ENCODE assay signal across 18 mouse cellular contexts in genomic region chr13:71653212-71653938, GRCm38 (mm10).
A peak's percentile ranks its signal among the peaks of the same experiment; 100 is the strongest.
DNase-seq lines count a peak whose midpoint lies in the region; ATAC-seq and TF ChIP-seq lines count a peak whose summit lies in the region.
"Had no signal": no experiment of that assay in that cellular context is flagged by ENCODE, and none has a peak within 500 bp of the region (broad histone marks: within the 10 kb centered on the region; RNA-seq: fewer than 3 reads in every experiment).

No protein-coding gene starts in this region.

- peak; percentile 38 for ATAC-seq in hindbrain, embryonic 12.5 days (ENCODE audit: low FRiP score)
- ATAC-seq in hindbrain, postnatal 0 days: no peak
- ATAC-seq in neural tube, embryonic 13.5 days (ENCODE audit: low read depth): no peak
- no peak for ATAC-seq in hindbrain, embryonic 15.5 days (ENCODE audit: low FRiP score, low read depth)
- ATAC-seq in stomach, postnatal 0 days (ENCODE audit: low FRiP score, low TSS enrichment): peak; percentile 91
- ATAC-seq: forebrain, postnatal 0 days had no signal

- peaks cover 18% of the 10 kb centered on the region for H3K4me1 ChIP-seq in hindbrain, embryonic 12.5 days
- H3K4me1 ChIP-seq in hindbrain, postnatal 0 days (ENCODE audit: insufficient read depth, low read length): peaks cover 4% of the 10 kb centered on the region; the same call in 1 of the 2 replicates
- H3K4me1 ChIP-seq in neural tube, embryonic 13.5 days (replicated peaks): peaks cover 12% of the 10 kb centered on the region
- peaks cover 10% of the 10 kb centered on the region for H3K4me1 ChIP-seq in hindbrain, embryonic 15.5 days (replicated peaks)
- no peaks in the 10 kb centered on the region for H3K4me1 ChIP-seq in stomach, postnatal 0 days (replicated peaks; ENCODE audit: control insufficient read depth, insufficient read depth)
- H3K4me1 ChIP-seq: liver, embryonic 13.5 days had no signal

- no peaks in the 10 kb centered on the region for H3K36me3 ChIP-seq in hindbrain, embryonic 12.5 days
- H3K36me3 ChIP-seq in hindbrain, postnatal 0 days (ENCODE audit: insufficient read depth, low read length): no peaks in the 10 kb centered on the region
- no peaks in the 10 kb centered on the region for H3K36me3 ChIP-seq in neural tube, embryonic 13.5 days
- H3K36me3 ChIP-seq in hindbrain, embryonic 15.5 days: no peaks in the 10 kb centered on the region
- no peaks in the 10 kb centered on the region for H3K36me3 ChIP-seq in stomach, postnatal 0 days (ENCODE audit: control insufficient read depth, insufficient read depth, low read length)
- H3K36me3 ChIP-seq: G1E; liver, embryonic 13.5 days had no signal

- H3K4me3 ChIP-seq in hindbrain, embryonic 12.5 days: no peak overlapping the region
- H3K4me3 ChIP-seq in hindbrain, postnatal 0 days (ENCODE audit: low read length): no peak overlapping the region
- H3K4me3 ChIP-seq in neural tube, embryonic 13.5 days: no peak overlapping the region
- no peak overlapping the region for H3K4me3 ChIP-seq in hindbrain, embryonic 15.5 days
- H3K4me3 ChIP-seq in stomach, postnatal 0 days (ENCODE audit: low read depth, low read length): no peak overlapping the region
- H3K4me3 ChIP-seq: liver, embryonic 13.5 days; myocyte had no signal

- no peak overlapping the region for H3K4me2 ChIP-seq in hindbrain, embryonic 12.5 days (replicated peaks)
- no peak overlapping the region for H3K4me2 ChIP-seq in hindbrain, postnatal 0 days (ENCODE audit: low read depth, low read length)
- H3K4me2 ChIP-seq in neural tube, embryonic 13.5 days: no peak overlapping the region
- no peak overlapping the region for H3K4me2 ChIP-seq in hindbrain, embryonic 15.5 days
- H3K4me2 ChIP-seq in stomach, postnatal 0 days (replicated peaks; ENCODE audit: low read depth): no peak overlapping the region
- H3K4me2 ChIP-seq: liver, embryonic 13.5 days; midbrain, embryonic 11.5 days had no signal

- peak overlapping the region; percentile 57 for H3K27ac ChIP-seq in hindbrain, embryonic 12.5 days
- H3K27ac ChIP-seq in hindbrain, postnatal 0 days: no peak overlapping the region
- H3K27ac ChIP-seq in neural tube, embryonic 13.5 days (replicated peaks): peak overlapping the region; percentile 54; the same call in 1 of the 2 replicates
- no peak overlapping the region for H3K27ac ChIP-seq in hindbrain, embryonic 15.5 days (replicated peaks)
- H3K27ac ChIP-seq in stomach, postnatal 0 days (replicated peaks): no peak overlapping the region
- H3K27ac ChIP-seq: liver, embryonic 13.5 days had no signal

- WGBS in hindbrain, embryonic 12.5 days: 39% methylated on average over 8 of the region's 8 CpGs
- WGBS in hindbrain, postnatal 0 days: 39% methylated on average over 8 of the region's 8 CpGs
- WGBS in neural tube, embryonic 13.5 days: 45% methylated on average over 8 of the region's 8 CpGs
- 32% methylated on average over 8 of the region's 8 CpGs for WGBS in hindbrain, embryonic 15.5 days
- WGBS in stomach, postnatal 0 days: 20% methylated on average over 8 of the region's 8 CpGs

- TF ChIP-seq CTCF in hindbrain, postnatal 0 days (IDR thresholded peaks at IDR 0.05; ENCODE audit: low read depth): no peak
- TF ChIP-seq CTCF in stomach, postnatal 0 days (IDR thresholded peaks at IDR 0.05; ENCODE audit: low read depth): no peak

- DNase-seq in hindbrain, postnatal 0 days (ENCODE audit: low spot score): no peak
- DNase-seq in neural tube, embryonic 10.5 days (ENCODE audit: extremely low spot score, low spot score): no peak
- peak; percentile 33 for DNase-seq in stomach, postnatal 0 days (ENCODE audit: low spot score)
- DNase-seq in spleen, adult 12 weeks (ENCODE audit: low spot score): no peak
- DNase-seq in right cerebral cortex, postnatal 10 days (ENCODE audit: low spot score in 2 of 2): no peak
- DNase-seq: adrenal gland, adult 8-10 months; cerebellum, adult 18-20 months; forebrain, postnatal 0 days; kidney, postnatal 25 days; left cerebral cortex, postnatal 4 days; liver, embryonic 13.5 days; right cerebral cortex, postnatal 25 days had no signal

- H3K9ac ChIP-seq in hindbrain, embryonic 12.5 days: no peak overlapping the region
- no peak overlapping the region for H3K9ac ChIP-seq in hindbrain, postnatal 0 days (replicated peaks; ENCODE audit: low read length)
- H3K9ac ChIP-seq in neural tube, embryonic 13.5 days: no peak overlapping the region
- 0 out of 2 replicates have a peak overlapping the region, but pooled peaks have one; percentile 13 for H3K9ac ChIP-seq in hindbrain, embryonic 15.5 days
- H3K9ac ChIP-seq in stomach, postnatal 0 days (ENCODE audit: low read length): no peak overlapping the region
- H3K9ac ChIP-seq: forebrain, postnatal 0 days; liver, embryonic 13.5 days had no signal

- H3K9me3 ChIP-seq in hindbrain, embryonic 12.5 days (replicated peaks): no peaks in the 10 kb centered on the region
- H3K9me3 ChIP-seq in hindbrain, postnatal 0 days (ENCODE audit: low read length): no peaks in the 10 kb centered on the region
- H3K9me3 ChIP-seq in neural tube, embryonic 13.5 days: no peaks in the 10 kb centered on the region
- no peaks in the 10 kb centered on the region for H3K9me3 ChIP-seq in hindbrain, embryonic 15.5 days
- H3K9me3 ChIP-seq in stomach, postnatal 0 days (ENCODE audit: control insufficient read depth, low read length): no peaks in the 10 kb centered on the region
- H3K9me3 ChIP-seq: liver, embryonic 13.5 days had no signal

- no peaks in the 10 kb centered on the region for H3K27me3 ChIP-seq in hindbrain, embryonic 12.5 days
- no peaks in the 10 kb centered on the region for H3K27me3 ChIP-seq in hindbrain, postnatal 0 days (ENCODE audit: insufficient read depth, low read length)
- H3K27me3 ChIP-seq in neural tube, embryonic 13.5 days: no peaks in the 10 kb centered on the region
- H3K27me3 ChIP-seq in hindbrain, embryonic 15.5 days: no peaks in the 10 kb centered on the region
- no peaks in the 10 kb centered on the region for H3K27me3 ChIP-seq in stomach, postnatal 0 days (ENCODE audit: control insufficient read depth, insufficient read depth, low read length)
- H3K27me3 ChIP-seq: liver, embryonic 13.5 days had no signal

- TF ChIP-seq EP300 in stomach, postnatal 0 days (optimal IDR thresholded peaks at IDR 0.05): no peak

Comparison
In these comparisons a context has a peak if more than half of its experiments do, and no peak if none do; other contexts are left out.
1. ATAC-seq: peak in hindbrain, embryonic 12.5 days (single experiment) and stomach, postnatal 0 days (single experiment); none in hindbrain, postnatal 0 days (single experiment), neural tube, embryonic 13.5 days (single experiment) and hindbrain, embryonic 15.5 days (single experiment).
2. H3K27ac ChIP-seq: peak in hindbrain, embryonic 12.5 days (single experiment) and neural tube, embryonic 13.5 days (single experiment); none in hindbrain, postnatal 0 days (single experiment), hindbrain, embryonic 15.5 days (single experiment) and stomach, postnatal 0 days (single experiment).